Mouse (Mus musculus) hindbrain, embryonic 12.5 days (tissue): ENCODE measurements around the gene Spon2. TPM values are rescaled to one million over a fixed set of nuclear protein-coding genes. Genes with fewer than 3 reads are reported as not detected.

Experiments used
- polyA plus RNA-seq: library from polyadenylated mRNA; unstranded; fragments of >200 nt; fragmentation: Nextera tagmentation; extraction: Ambion mirVana; gene quantifications from 2 replicates; pipeline ENCODE4 v1.2.1, GENCODE M21; 2016

The Spon2 gene
- polyA plus RNA-seq, 1 experiment from 2014 or later, result 3.3 TPM

Other genes with a start within 250 kb of the Spon2 start
- 461 and 499 TPM in 2 replicates for gene Ywhah, start 199.6 kb downstream of the Spon2 start, polyA plus RNA-seq
- 0.07 TPM in 1 of 2 replicates, not detected in the other for gene Slc5a1, start 114.2 kb downstream of the Spon2 start, polyA plus RNA-seq
- gene Ctbp1, start 56.5 kb upstream of the Spon2 start, polyA plus RNA-seq, result 508 and 530 TPM in 2 replicates
- 123 and 127 TPM in 2 replicates for gene Maea, start 117.1 kb upstream of the Spon2 start, polyA plus RNA-seq
- 10.3 and 10.4 TPM in 2 replicates for gene Uvssa, start 160.1 kb upstream of the Spon2 start, polyA plus RNA-seq
- gene Nkx1-1, start 215.5 kb upstream of the Spon2 start, polyA plus RNA-seq, result 2.8 and 3.2 TPM in 2 replicates